Mouse (Mus musculus): ENCODE measurements around the gene Gm47955. TPM values are rescaled to one million over a fixed set of nuclear protein-coding genes. Genes with fewer than 3 reads are reported as not detected.

Gm47955 gene
- total and polyA plus RNA-seq, 2 experiments from 2014 or later = not detected

GRCm38 (mm10) chr1:82975750-82976149 is 15.7 kb downstream of the Gm47955 start:
- H3K4me3 ChIP-seq (ENCODE audit: low read length) = no peak overlapping the region
- no peak overlapping the region for H3K9ac ChIP-seq (replicated peaks; ENCODE audit: low read length)
- TF ChIP-seq CTCF (IDR thresholded peaks at IDR 0.05; ENCODE audit: low read depth) = no peak
- no peaks in the 10 kb centered on the region; the same call in 1 of the 2 replicates for H3K4me1 ChIP-seq (ENCODE audit: insufficient read depth, low read length)
- ATAC-seq (no peak), DNase-seq (ENCODE audit: low spot score) (no peak)
- H3K27me3 ChIP-seq (ENCODE audit: insufficient read depth, low read length) = no peaks in the 10 kb centered on the region
- no peak overlapping the region for H3K27ac ChIP-seq
- H3K36me3 ChIP-seq (ENCODE audit: insufficient read depth, low read length) = no peaks in the 10 kb centered on the region
- H3K4me2 ChIP-seq (ENCODE audit: low read depth, low read length) = no peak overlapping the region
- H3K9me3 ChIP-seq (ENCODE audit: low read length) = no peaks in the 10 kb centered on the region
- WGBS = 81% methylated on average over 5 of the region's 5 CpGs

- H3K9ac ChIP-seq (replicated peaks; ENCODE audit: low read length) = no peak overlapping the region
- ATAC-seq = no peak
- no peaks in the 10 kb centered on the region for H3K36me3 ChIP-seq (ENCODE audit: insufficient read depth, low read length)
- H3K4me1 ChIP-seq (ENCODE audit: insufficient read depth, low read length) = no peaks in the 10 kb centered on the region
- H3K9me3 ChIP-seq (ENCODE audit: low read length) = no peaks in the 10 kb centered on the region
- no peak for DNase-seq (ENCODE audit: low spot score)
- no peak overlapping the region for H3K27ac ChIP-seq
- no peak overlapping the region for H3K4me3 ChIP-seq (ENCODE audit: low read length)
- no peak for TF ChIP-seq CTCF (IDR thresholded peaks at IDR 0.05; ENCODE audit: low read depth)
- no peaks in the 10 kb centered on the region for H3K27me3 ChIP-seq (ENCODE audit: insufficient read depth, low read length)
- H3K4me2 ChIP-seq (ENCODE audit: low read depth, low read length) = no peak overlapping the region
These were observed 17.8 kb downstream of the Gm47955 start for GRCm38 (mm10) chr1:82977840-82978239.

GRCm38 (mm10) chr1:82986738-82987137 is 26.7 kb downstream of the Gm47955 start:
- H3K36me3 ChIP-seq (ENCODE audit: insufficient read depth, low read length) = no peaks in the 10 kb centered on the region
- ATAC-seq (no peak), DNase-seq (ENCODE audit: low spot score) (no peak)
- H3K27me3 ChIP-seq (ENCODE audit: insufficient read depth, low read length) = no peaks in the 10 kb centered on the region
- no peak overlapping the region for H3K4me3 ChIP-seq (ENCODE audit: low read length)
- no peaks in the 10 kb centered on the region for H3K9me3 ChIP-seq (ENCODE audit: low read length)
- H3K27ac ChIP-seq = no peak overlapping the region
- no peak overlapping the region for H3K4me2 ChIP-seq (ENCODE audit: low read depth, low read length)
- WGBS = 92% methylated on average over 6 of the region's 6 CpGs
- TF ChIP-seq CTCF (IDR thresholded peaks at IDR 0.05; ENCODE audit: low read depth) = no peak
- no peaks in the 10 kb centered on the region for H3K4me1 ChIP-seq (ENCODE audit: insufficient read depth, low read length)
- H3K9ac ChIP-seq (replicated peaks; ENCODE audit: low read length) = no peak overlapping the region

GRCm38 (mm10) chr1:82987530-82988198 is 27.6 kb downstream of the Gm47955 start:
- Histone ChIP-seq H3K4me1 (ENCODE audit: insufficient read depth, low read length) (no peaks in the 10 kb centered on the region), H3K9ac (replicated peaks; ENCODE audit: low read length) (no peak overlapping the region), H3K27me3 (ENCODE audit: insufficient read depth, low read length) (no peaks in the 10 kb centered on the region), H3K27ac (no peak overlapping the region), H3K36me3 (ENCODE audit: insufficient read depth, low read length) (no peaks in the 10 kb centered on the region), H3K4me2 (ENCODE audit: low read depth, low read length) (no peak overlapping the region), H3K9me3 (ENCODE audit: low read length) (no peaks in the 10 kb centered on the region), H3K4me3 (ENCODE audit: low read length) (no peak overlapping the region)
- TF ChIP-seq CTCF (IDR thresholded peaks at IDR 0.05; ENCODE audit: low read depth) = peak; percentile 79
- DNase-seq (ENCODE audit: low spot score) = peak; percentile 85
- 49% methylated on average over 4 of the region's 4 CpGs for WGBS
- peak; percentile 47; the same call in 1 of the 2 replicates for ATAC-seq

GRCm38 (mm10) chr1:82991062-82991461 is 31.0 kb downstream of the Gm47955 start:
- Histone ChIP-seq H3K4me1 (ENCODE audit: insufficient read depth, low read length) (no peaks in the 10 kb centered on the region), H3K9ac (replicated peaks; ENCODE audit: low read length) (no peak overlapping the region), H3K27ac (no peak overlapping the region), H3K4me3 (ENCODE audit: low read length) (no peak overlapping the region), H3K4me2 (ENCODE audit: low read depth, low read length) (no peak overlapping the region), H3K9me3 (ENCODE audit: low read length) (no peaks in the 10 kb centered on the region), H3K27me3 (ENCODE audit: insufficient read depth, low read length) (no peaks in the 10 kb centered on the region), H3K36me3 (ENCODE audit: insufficient read depth, low read length) (no peaks in the 10 kb centered on the region)
- no peak for DNase-seq (ENCODE audit: low spot score)
- no peak for TF ChIP-seq CTCF (IDR thresholded peaks at IDR 0.05; ENCODE audit: low read depth)
- WGBS = 71% methylated on average over 4 of the region's 4 CpGs
- ATAC-seq = no peak

GRCm38 (mm10) chr1:82991596-82991995 is 31.5 kb downstream of the Gm47955 start:
- H3K9me3 ChIP-seq (ENCODE audit: low read length) = no peaks in the 10 kb centered on the region
- H3K27ac ChIP-seq = no peak overlapping the region
- no peak overlapping the region for H3K4me2 ChIP-seq (ENCODE audit: low read depth, low read length)
- H3K9ac ChIP-seq (replicated peaks; ENCODE audit: low read length) = no peak overlapping the region
- no peak overlapping the region for H3K4me3 ChIP-seq (ENCODE audit: low read length)
- no peaks in the 10 kb centered on the region for H3K4me1 ChIP-seq (ENCODE audit: insufficient read depth, low read length)
- DNase-seq (ENCODE audit: low spot score) (no peak), ATAC-seq (no peak)
- H3K27me3 ChIP-seq (ENCODE audit: insufficient read depth, low read length) = no peaks in the 10 kb centered on the region
- no peaks in the 10 kb centered on the region for H3K36me3 ChIP-seq (ENCODE audit: insufficient read depth, low read length)
- WGBS = 74% methylated on average over 3 of the region's 3 CpGs
- no peak for TF ChIP-seq CTCF (IDR thresholded peaks at IDR 0.05; ENCODE audit: low read depth)

- Histone ChIP-seq H3K4me1 (ENCODE audit: insufficient read depth, low read length) (no peaks in the 10 kb centered on the region), H3K27me3 (ENCODE audit: insufficient read depth, low read length) (no peaks in the 10 kb centered on the region), H3K9me3 (ENCODE audit: low read length) (no peaks in the 10 kb centered on the region), H3K27ac (no peak overlapping the region), H3K4me3 (ENCODE audit: low read length) (no peak overlapping the region), H3K36me3 (ENCODE audit: insufficient read depth, low read length) (no peaks in the 10 kb centered on the region), H3K4me2 (ENCODE audit: low read depth, low read length) (no peak overlapping the region), H3K9ac (replicated peaks; ENCODE audit: low read length) (no peak overlapping the region)
- no peak for TF ChIP-seq CTCF (IDR thresholded peaks at IDR 0.05; ENCODE audit: low read depth)
- no peak for ATAC-seq
- 88% methylated on average over 6 of the region's 6 CpGs for WGBS
- no peak for DNase-seq (ENCODE audit: low spot score)
These were observed 32.0 kb downstream of the Gm47955 start for GRCm38 (mm10) chr1:82992093-82992492.

Measured in hindbrain, postnatal 0 days (tissue).